Mouse (Mus musculus): ENCODE measurements around the gene Fkbp8.

Fkbp8 gene

GRCm38 (mm10) chr8:70527512-70528181 lies at the start of gene Fkbp8, which contains the start of gene Kxd1:
Fkbp8 (plus strand) TSS chr8:70527724.
Kxd1 (minus strand) TSS chr8:70527956.
- in situ Hi-C loops (cut with MseI, MboI) = no loop called here

GRCm38 (mm10) chr8:70481908-70482307 lies 45.6 kb upstream of the Fkbp8 start:
- in situ Hi-C loops (cut with MseI, MboI) = no loop called here

- in situ Hi-C loops (cut with MseI, MboI) = no loop called here
Measured at GRCm38 (mm10) chr8:70482943-70483342, 44.6 kb upstream of the Fkbp8 start.

GRCm38 (mm10) chr8:70486191-70486681 lies 41.3 kb upstream of the Fkbp8 start:
- in situ Hi-C loops (cut with MseI, MboI) = no loop called here

- in situ Hi-C loops (cut with MseI, MboI) = no loop called here
Measured at GRCm38 (mm10) chr8:70486941-70487520, 40.5 kb upstream of the Fkbp8 start, which contains the start of gene Tmem59l. Tmem59l (minus strand) TSS chr8:70487358.

GRCm38 (mm10) chr8:70487993-70488796 lies 39.3 kb upstream of the Fkbp8 start:
- in situ Hi-C loops (cut with MseI, MboI) = no loop called here

- in situ Hi-C loops (cut with MseI, MboI) = no loop called here
Measured at GRCm38 (mm10) chr8:70488931-70489470, 38.5 kb upstream of the Fkbp8 start.

- in situ Hi-C loops (cut with MseI, MboI) = no loop called here
Measured at GRCm38 (mm10) chr8:70489576-70489975, 37.9 kb upstream of the Fkbp8 start.

GRCm38 (mm10) chr8:70490061-70490879 lies 37.3 kb upstream of the Fkbp8 start:
- in situ Hi-C loops (cut with MseI, MboI) = no loop called here

- in situ Hi-C loops (cut with MseI, MboI) = no loop called here
Measured at GRCm38 (mm10) chr8:70490880-70491495, 36.5 kb upstream of the Fkbp8 start.

- in situ Hi-C loops (cut with MseI, MboI) = no loop called here
Measured at GRCm38 (mm10) chr8:70492664-70493640, 34.6 kb upstream of the Fkbp8 start, which contains the start of gene Crlf1. Crlf1 (plus strand) TSS chr8:70493158.

- in situ Hi-C loops (cut with MseI, MboI) = no loop called here
Measured at GRCm38 (mm10) chr8:70493692-70494415, 33.7 kb upstream of the Fkbp8 start.

GRCm38 (mm10) chr8:70494416-70494945 lies 33.0 kb upstream of the Fkbp8 start:
- in situ Hi-C loops (cut with MseI, MboI) = no loop called here

GRCm38 (mm10) chr8:70495001-70495770 lies 32.3 kb upstream of the Fkbp8 start:
- in situ Hi-C loops (cut with MseI, MboI) = no loop called here

GRCm38 (mm10) chr8:70495771-70496062 lies 31.8 kb upstream of the Fkbp8 start:
- in situ Hi-C loops (cut with MseI, MboI) = no loop called here

- in situ Hi-C loops (cut with MseI, MboI) = loop anchor here (10.0 kb wide), 1 partner anchor 86 kb away; no protein-coding TSS in a partner anchor
Measured at GRCm38 (mm10) chr8:70500386-70501301, 26.9 kb upstream of the Fkbp8 start.

All from mouse trophoblast stem cell (cell line).